Mouse (Mus musculus): Measurements from ENCODE around the gene Abhd10.

Gene Abhd10

DNA sequence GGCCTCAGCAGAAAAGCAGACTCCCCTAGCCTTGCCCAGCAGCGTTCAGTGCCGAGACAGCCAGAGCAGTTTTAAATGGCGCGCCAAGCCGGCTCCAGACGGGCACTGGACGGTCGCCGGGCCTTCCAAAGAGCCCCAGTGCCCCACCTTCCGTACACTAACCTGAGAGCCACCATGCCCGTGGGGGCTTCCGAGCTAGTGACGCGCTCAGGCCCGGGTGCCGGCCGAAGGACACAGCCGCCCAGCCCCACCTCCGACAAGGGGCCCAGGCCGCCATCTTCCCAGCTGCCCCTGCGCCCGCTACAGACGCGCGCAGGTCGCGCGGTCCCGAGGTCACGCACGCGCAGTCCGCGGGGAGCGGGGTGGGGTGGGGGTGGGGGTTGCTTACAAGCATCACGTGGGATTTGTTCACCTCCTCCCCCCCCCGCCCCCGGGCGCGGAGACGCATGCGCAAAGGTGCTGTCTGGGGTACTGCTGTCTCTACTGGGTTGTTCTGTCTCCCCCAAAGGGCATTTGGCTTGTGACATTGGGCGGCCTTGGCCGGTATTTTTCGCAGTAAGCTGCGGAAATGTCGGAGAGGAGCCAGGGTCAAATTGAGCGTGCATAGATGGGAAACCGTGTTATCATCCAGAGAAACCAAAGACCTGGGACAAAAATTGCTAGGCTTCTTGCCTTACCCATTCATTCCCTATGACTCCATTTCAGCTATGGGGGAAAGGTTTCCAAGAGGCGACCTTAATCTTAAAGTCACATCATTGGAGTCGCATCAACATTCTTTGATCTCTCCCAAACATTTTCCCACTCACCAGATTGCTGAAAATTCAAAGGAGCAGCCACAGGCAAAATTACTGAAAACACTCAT is at the start of gene Abhd10:
Gene Abhd10 (minus strand): TSS at position 341 of the 862 bp plus-strand sequence.
- DNase-seq = peak; percentile 98 to 99

DNA sequence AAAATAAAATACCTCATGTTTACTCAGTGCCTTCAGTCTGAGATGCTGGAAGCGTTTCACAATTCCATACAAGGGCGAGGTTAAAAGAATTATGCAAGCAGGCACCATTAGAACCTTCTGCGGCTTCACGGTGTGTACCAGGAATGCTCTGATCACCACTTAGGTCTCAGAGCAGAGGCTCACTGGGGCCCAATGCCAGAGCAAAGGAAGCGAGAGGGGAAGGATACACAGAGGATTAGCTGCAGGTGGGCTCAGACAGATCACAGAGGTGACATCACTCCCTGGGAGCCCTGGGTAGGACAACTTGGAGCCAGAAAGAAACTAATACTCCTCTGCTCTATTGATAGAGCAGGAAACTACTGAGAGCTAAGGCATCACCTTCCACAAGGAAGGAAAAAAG is 48.5 kb upstream of the Abhd10 start:
- peak; percentile 24 to 38 for DNase-seq

- no peak for DNase-seq
Observed at GRCm38 (mm10) chr16:45789311-45789710, 46.6 kb upstream of the Abhd10 start.

DNA sequence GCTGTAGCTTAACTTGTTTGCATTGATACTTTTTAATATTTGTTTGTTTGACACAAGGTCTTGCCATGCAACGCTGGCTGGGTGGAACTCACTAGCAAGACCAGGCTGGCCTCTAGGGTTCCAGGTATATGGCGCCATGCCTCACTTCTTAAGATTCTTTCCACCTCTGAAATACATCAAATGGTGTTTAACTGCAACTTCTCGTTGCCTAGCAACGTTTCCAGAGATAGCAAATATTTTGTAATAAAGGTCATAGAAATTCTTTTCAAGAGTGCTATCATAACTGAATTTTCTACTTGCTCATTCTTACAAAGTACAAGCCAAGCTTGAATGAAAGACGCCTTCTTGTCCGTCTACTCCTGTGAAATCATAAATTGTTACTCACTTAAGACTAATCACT is 44.9 kb upstream of the Abhd10 start:
- DNase-seq = no peak

DNA sequence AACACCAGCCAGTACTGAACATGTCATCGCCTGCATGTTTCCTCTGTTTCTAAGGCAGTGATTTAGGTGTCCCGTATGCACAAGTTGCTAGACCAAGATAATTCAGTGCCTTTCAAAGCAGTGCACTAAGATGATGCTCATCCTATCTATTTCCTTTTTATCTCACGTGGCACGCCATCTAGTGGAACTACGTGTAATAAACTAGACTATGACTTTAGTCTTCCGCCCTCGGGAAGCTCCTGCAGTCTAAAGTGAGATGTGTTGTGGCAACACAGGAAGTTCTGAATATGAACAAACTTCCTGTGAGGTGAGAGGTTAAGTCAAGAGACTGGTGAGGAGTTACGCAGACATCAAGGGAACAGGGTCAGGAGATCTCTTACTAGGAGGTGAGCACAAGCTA is 43.9 kb upstream of the Abhd10 start:
- peak in 1 of 2 experiments; percentile 33 for DNase-seq

- DNase-seq = no peak
Observed at GRCm38 (mm10) chr16:45780001-45780400, 37.2 kb upstream of the Abhd10 start.

DNA sequence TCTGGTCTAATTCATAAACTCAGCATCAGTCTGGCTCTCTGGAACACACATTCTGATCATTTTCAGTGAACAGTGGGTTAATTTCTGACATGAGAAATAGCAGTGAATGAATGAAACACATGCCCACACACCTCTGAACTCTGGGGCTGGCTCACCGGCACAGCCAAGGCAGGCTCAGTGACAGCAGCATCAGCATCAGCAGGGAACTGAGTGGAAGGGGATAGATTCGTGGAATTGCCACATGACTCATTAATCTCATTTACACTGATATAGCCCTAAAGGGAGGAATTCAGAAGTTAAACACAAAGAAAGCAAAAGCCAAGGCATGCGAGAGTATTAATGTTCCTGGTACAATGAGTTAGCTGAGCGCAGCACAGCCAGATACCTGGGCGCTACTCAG is 32.1 kb upstream of the Abhd10 start:
- DNase-seq = no peak

DNA sequence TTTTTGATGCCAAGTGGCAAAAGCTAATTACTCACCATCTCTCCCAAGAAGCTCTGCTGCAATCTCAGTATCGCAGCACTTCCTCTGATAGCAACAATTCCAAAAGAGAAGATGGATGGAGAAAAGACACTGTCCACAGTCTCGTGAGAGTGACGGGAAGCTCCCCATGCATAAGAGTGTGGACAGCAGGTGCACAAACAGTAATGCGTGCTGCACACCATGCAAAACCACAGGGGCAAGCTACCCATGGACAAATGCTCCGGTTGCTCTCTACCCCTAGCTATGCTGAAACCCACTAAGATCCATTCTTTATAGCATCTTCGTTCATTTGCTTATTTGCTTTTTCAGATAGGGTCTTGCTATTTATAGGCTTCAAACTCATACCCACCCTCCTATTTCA is 28.2 kb upstream of the Abhd10 start:
- peak in 1 of 2 experiments; percentile 25 for DNase-seq

DNA sequence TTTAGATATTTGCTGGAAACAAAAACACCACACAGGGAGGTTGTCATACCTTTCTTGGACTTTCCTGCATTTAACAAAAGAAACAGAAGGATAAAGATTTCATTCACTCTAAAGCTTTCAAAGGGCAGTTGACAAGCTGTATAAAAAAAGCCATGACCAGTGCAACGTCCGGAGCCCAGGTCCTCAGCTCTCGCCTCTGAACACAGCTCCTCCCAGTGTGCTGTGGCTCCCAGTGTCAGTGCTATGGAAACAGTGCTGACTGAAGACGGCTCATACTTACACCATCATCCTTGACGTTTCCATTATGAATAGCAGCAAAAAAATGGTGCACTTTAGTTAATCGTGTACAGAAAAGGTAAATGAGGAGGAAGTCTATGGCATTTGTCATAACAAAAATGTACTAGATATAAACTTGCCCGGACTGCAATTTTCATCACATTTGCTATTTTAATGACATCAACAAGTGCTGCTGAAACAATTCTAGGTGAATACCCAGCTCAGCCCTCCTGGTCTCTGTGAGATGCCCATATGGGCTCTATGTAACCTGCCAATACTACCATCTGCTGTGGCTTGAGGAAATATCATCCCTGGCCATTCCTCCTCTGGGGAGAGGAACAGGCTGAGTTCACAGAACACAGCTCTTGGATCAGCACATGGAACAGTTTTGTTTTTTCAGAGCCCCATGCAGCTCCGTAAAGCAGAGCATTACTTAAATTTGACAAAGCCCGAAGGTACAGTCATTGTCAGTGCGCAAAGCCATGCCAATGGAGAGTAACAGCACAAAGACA is 25.3 kb upstream of the Abhd10 start:
- DNase-seq = peak; percentile 74 to 84

GRCm38 (mm10) chr16:45767434-45767833 is 24.7 kb upstream of the Abhd10 start:
- no peak for DNase-seq

- no peak for DNase-seq
Observed at GRCm38 (mm10) chr16:45765801-45766494, 23.2 kb upstream of the Abhd10 start.

- no peak for DNase-seq
Observed at GRCm38 (mm10) chr16:45765102-45765501, 22.3 kb upstream of the Abhd10 start.

GRCm38 (mm10) chr16:45762859-45763505 is 20.2 kb upstream of the Abhd10 start:
- DNase-seq = no peak

DNA sequence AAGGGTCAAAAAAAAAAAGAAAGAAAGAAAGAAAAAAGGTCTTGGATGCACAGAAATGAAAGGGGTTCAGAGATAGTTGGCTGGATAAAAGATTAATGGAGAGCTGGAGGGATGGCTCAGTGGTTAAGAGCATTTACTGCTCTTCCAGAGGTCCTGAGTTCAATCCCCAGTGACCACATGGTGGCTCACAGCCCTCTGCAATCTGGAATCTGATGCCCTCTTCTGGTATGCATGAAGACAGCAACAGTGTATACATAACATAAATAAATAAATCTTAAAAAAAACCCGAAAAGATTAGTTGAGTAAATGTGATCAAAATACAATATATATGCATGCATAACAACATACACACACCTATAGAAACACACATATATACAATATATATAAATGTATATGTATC is 18.7 kb upstream of the Abhd10 start:
- no peak for DNase-seq

DNA sequence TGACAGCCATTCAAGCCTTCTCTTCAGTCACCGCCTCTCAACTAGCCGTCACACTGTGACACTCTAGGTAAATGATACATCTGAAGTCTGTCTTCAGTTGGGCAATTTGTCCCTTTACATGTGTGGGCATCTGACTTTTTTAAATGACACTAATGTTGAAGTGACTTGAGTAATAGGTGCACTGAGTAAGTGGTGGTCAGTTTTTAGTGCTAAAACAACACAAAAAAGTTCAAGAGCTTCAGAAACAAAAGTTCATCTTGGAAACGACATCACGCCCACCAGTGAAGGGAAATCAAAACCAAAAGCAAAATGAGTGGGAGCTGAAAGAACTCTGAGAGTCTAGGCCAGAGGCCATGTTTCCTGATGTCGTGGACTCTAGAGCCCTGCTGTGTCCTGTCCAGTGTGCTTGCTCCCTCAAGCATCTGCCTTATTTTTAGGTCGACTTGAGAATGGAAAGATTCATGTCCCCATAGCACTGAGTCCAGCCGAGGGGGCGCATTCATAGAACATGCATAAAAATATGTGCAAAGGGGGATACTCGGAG is 16.0 kb upstream of the Abhd10 start:
- no peak for DNase-seq

GRCm38 (mm10) chr16:45757421-45758078 is 14.8 kb upstream of the Abhd10 start:
- no peak for DNase-seq

DNA sequence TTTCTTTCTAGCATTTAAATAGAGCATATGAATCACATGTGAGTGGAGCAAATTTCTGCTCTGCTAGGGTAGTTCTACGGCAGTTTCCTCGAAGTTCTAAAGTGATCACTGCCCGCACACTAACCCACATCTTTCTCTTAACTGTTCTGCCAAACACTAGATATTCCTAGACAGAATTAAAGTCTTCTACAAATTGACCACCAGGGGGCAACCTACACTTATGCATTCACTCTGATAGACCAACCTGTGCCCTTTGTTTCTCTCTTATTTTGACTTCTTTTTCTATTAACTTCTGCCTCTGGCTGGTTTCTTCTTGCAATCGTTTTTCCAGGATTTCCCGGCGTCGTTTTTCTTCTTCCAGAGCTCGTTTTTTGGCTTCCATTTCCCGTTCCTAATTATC is 14.1 kb upstream of the Abhd10 start:
- peak in 1 of 2 experiments; percentile 59 for DNase-seq

DNA sequence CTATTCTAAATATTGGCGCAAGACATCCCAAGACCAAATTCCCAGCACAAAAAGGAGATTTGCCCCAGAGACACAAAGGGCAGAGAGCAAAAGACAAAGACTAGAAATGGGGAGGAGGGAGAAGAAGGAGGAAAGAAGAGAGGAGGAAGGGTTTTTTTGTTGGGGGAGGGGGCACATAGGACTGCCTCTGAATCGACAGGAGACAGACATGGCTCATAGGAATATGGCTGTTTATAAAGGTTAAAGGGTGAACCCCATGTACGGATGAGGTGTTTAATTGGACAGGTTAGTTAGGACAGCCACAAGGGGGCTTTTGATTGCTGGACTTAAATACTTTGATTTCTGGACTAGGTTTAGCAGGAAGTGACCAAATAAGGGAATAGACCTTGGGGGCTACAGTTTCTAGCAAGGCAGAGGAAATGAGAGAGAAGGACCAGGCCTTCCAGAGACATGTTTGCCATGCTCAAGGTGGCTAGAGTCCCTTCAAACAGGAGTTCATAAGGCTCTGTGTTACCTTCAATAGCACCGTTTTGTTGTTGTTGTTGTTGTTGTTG is 913 bp upstream of the Abhd10 start:
- DNase-seq = no peak

GRCm38 (mm10) chr16:45737880-45738279 is 4.9 kb downstream of the Abhd10 start:
- no peak for DNase-seq

- DNase-seq = no peak
Observed at GRCm38 (mm10) chr16:45736724-45737123, 6.0 kb downstream of the Abhd10 start.

GRCm38 (mm10) chr16:45729163-45729562 is 13.6 kb downstream of the Abhd10 start:
- DNase-seq = no peak

DNA sequence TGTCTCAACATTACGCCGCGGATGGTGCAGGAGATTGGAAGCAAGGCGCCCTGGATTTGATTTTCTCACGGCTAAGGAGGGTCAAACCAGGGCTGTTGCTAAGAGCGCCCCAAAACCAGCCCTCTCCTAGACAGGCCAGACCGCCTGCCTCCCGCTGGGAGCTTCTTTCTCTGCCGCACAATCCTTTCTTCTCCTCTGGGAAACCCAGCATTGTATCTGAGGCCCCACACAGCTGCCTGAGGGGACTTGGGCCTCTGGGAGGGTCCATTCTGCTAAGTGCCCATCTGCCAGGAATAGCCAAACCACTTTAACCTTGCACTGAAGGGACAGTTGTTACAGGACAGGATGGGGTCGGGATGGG is 18.0 kb downstream of the Abhd10 start:
- DNase-seq = peak in 1 of 2 experiments; percentile 61

Measured in cerebellum, postnatal 36 days (tissue).